Mouse (Mus musculus) MEL (cell line): ENCODE data around the gene Eral1.
"Not testable (repeated sequence)": the region's sequence is repeated elsewhere in the genome, so short reads cannot be mapped to it uniquely, and the experiment has no call there.

Source experiments
- BHLHE40 ChIP-seq: IDR thresholded peaks from 2 replicates; pipeline ENCODE4 v1.6.1; 2012; ENCODE audit warnings: low read depth, mild to moderate bottlenecking, inconsistent platforms, low read length, improper control_type of control experiment, borderline replicate concordance
- CTCF ChIP-seq, 3 experiments: IDR thresholded peaks in 2 of 3; conservative IDR thresholded peaks in 1 of 3; 2 replicates each; pipeline ENCODE4 v1.5.1; 2011 to 2012; ENCODE audit warnings: low read length in 3 of 3, low read depth in 2 of 3, mild to moderate bottlenecking in 2 of 3, improper control_type of control experiment in 1 of 3, inconsistent platforms in 1 of 3, mixed read lengths in 1 of 3, moderate library complexity in 1 of 3; ENCODE audit not compliant: control insufficient read depth in 1 of 3, insufficient read depth in 1 of 3, poor library complexity in 1 of 3, severe bottlenecking in 1 of 3
- GATA1 ChIP-seq: IDR thresholded peaks from 2 replicates; pipeline ENCODE4 v1.6.1; 2011; ENCODE audit warnings: low read depth, low read length, improper control_type of control experiment

- not testable (repeated sequence) for TF ChIP-seq BHLHE40; GATA1; CTCF (IDR thresholded peaks at IDR 0.05 in 2 of 3, conservative IDR thresholded peaks at IDR 0.05 in 1 of 3; ENCODE audit: control insufficient read depth in 1 of 3, insufficient read depth in 1 of 3, low read depth in 2 of 3, low read length in 3 of 3, poor library complexity in 1 of 3, severe bottlenecking in 1 of 3)
Observed at GRCm38 (mm10) chr11:78048637-78049036, 31.5 kb downstream of the Eral1 start.
